Mouse (Mus musculus) heart, adult 18-20 months (tissue): ENCODE measurements at regions not wholly inside any gene's neighbourhood (a gene's known extent, or its start where the extent isn't known, plus 50 kb on each side); places are given as distances from the start of the nearest gene placed in this dataset.
A peak's percentile ranks its signal among the peaks of the same experiment; 100 is the strongest.

Experiments
- DNase-seq, 2 experiments: peaks; one replicate each; pipeline ENCODE4 v3.0.0; 2021 to 2022; ENCODE audit warnings: mixed read lengths in 1 of 2

DNA sequence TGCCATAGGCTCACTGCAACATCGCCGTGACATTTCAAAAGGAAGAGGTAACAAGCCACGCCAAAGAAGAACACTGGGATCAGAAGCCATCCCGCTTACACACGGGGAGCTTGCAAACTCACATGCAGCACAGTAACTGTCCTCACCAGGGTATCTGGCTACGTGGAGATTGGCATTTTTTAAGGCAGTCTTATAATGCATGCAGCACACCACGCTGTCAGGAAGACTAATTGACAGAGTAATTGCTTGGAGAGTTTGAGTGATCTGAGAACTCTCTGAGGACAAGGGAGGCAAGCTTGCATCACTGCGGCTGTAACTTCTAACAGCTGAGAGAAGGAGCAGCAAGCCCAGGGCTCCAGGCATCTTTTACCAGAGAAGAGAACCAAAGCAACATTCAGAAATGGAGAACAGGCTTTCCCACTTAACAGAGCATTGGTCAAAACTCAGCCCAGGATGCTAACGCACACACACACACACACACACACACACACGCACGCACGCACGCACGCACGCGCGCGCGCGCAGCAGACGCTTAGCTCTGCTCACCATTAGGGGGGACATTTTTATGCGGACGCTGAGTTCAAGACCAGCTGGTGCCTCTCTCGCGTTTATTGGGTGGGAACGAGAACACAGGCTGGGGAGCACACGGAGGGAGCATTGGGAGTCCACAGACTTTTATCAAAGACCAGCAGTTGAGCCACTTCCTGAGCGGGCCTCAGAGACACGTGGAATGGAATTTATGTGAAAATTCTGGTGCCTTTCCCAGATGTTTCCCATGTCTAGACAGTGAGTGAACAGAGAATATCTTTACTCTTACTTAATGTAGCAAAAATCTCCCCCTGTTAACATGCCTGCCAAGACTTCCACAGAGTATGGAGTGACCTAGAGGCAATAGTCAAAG, 66.6 kb downstream of the 1700129C05Rik start:
- DNase-seq = peak; percentile 7 to 11

DNA sequence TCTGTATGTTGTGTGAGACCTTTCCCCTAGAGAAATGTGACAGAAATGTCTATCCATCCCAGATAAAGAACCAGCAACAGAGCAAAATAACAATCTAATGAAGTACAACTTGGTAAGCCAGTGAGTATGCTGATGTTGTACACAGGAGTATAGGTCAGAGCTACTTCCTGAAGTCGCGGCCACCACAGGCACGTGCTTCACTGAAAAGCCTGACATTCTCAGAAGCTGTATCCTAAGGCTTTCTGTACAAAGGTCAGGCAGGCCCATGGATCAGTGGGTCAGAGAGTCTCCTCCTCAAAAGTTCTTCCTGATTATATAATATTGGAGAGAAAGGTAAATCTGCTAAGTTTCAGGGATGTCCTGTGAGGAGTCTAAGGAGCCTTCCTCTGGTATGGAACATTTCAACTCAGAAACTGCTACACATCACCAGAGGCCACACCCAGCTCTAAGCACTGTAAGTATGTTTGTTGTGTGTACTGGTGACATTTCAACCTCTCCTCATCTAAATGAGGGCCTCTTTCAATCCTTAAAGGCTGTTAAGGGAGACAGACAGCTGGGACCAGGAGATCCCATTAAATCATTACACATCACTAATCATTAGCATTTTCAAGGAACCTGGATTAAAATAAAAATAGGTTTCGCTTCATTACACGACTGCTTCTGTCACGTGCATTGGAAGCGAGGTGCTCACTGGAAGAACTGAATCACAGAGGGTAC, 70.2 kb downstream of the 1700129C05Rik start:
- no peak for DNase-seq

DNA sequence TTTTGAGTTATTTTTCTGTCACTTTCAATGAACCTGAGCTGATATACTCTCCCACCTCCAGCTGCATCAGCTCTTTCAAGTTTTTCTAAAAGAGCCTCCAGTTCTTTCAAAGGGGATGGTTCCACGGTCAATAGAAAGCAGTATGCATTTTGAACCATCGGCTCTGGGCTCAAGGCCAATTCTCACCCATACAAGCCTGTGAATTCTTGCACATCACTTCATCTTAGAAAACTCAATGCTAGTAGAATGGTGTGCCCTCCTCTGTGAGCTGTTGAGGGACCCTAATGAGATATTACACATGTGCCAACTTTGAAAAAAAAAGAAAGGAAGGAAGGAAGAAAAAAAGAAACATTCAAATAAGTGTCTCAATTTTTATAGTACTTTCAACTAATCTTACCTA, 72.6 kb downstream of the 1700129C05Rik start:
- no peak for DNase-seq

DNA sequence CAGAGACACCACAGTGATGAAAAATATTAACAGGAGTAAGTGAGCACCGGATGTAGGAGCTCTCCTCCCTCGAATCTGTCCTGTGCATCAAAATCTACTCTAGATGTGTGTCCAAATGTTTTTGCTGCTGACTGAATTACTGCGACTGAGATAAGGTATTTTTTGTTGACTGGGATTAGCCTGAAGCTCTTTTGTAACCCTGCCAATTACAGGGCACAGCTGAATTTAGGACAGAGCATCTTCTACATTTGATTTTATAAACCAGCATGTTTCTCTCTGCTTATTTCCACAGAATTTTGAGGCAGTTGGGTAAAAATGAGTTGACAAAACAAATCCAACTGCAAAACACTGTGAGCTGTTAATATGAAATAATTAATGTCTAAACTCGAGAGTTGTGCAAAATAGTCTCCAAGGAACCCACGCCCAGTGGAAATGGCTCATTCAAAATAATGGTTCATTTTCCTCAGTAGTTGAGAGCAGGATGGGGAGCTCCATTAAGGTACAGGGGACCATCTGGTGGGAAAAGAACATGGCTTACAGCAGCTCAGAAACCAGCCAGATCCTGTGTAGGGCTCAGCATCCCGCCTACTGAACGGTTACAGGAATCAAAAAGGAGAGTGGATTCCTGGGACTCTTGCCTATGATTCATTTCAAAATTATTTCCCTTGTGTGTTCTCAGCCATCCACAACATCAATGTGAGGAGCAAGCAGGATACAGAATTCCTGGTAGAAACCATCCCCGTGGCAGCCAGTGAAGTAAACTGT, 76.1 kb downstream of the 1700129C05Rik start:
- peak; percentile 19 to 21 for DNase-seq

DNA sequence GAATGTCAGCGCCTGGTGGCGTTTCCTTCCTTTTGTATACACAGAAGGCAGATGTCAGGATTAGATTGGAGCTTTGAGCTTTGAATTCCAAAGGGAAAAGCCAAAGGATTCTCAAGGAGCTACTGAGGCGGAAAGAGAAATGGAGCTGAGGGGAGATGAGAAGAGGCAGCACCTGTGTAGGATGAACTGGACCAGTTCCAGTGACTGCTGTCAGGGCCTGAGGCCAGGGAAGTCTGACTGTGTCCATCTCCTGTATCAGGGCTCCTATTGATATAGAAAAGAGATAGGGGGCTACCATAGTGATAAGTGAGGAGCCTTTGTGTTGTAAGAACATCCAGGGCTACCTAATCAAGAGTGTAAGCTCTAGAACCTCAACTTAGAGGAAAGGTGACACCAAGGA, 79.5 kb downstream of the 1700129C05Rik start:
- DNase-seq = no peak

DNA sequence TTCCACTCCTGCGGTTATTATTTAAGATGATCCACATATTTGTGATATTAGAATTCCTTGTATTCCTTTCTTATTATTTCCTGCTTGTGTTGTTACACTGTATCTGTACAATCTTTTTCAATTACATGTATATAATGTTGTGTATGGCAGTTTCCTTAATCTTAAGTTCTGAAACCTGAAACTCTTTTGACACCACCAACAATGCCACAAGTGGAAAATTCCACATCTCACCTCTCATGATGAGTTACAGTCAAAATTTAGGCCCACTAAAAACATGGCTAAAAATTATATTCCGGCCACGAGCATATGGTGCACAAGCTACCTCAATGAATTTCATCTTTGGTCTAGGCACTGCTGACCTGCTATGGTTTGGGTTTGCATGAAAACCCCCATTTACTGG, 85.9 kb downstream of the 1700129C05Rik start:
- no peak for DNase-seq

DNA sequence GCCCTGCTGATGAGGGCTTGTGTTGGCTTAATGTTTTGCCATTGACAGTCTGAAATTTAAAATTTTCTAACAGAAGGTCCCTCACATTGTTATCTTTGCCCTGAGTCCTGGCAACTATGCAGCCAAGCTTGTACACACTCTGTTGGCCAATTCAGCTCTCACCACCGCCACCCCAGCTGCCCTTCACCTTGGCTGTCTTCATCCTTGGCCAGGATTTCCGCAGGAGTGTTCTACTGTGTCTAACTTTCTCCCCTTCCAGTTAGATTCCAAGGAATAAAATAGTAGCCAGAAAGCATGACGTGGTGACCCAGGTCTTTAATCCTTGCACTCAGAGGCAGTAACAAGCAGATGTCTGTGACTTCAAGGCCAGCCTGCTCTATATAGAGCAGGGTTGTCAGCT, 87.4 kb downstream of the 1700129C05Rik start:
- DNase-seq = peak; percentile 7 to 13

DNA sequence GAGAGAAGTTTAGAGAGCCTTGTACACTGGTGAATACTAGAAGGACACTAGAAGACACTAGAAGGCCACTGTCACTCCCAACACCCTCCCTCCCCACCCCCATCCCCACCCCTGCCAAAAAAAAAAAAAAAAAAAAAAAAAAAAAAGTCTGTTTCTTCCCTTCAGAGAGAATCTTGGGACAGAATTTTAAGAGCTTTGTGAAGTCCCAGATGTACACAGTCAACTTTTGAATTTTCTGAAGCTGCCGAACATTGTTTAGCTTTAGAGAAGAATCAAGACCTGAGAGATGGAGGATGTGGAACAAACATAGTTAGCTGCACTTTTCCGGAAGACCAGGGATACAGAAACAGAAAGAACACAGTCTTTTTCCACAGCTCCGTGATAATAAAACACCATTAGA, 90.3 kb downstream of the 1700129C05Rik start:
- no peak for DNase-seq

DNA sequence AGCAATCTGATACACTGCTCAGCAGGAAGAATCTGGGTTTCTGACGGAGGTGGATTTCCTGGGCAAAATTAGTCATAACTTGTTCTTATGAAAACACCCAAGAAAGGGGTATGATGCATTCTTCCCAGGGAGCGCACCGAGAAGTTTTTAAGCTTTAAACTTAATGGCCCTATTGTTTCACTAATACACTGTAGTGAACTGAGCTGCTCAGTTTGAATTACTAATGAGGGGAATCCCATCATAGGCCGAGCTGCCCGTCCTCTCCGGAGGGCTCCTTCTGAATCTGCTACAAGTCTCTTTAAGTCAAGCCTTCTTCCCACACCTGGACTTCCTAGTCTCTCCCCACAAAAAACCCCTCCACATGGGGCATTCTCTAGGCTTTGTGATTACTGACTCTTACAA, 91.2 kb downstream of the 1700129C05Rik start:
- DNase-seq = no peak

DNA sequence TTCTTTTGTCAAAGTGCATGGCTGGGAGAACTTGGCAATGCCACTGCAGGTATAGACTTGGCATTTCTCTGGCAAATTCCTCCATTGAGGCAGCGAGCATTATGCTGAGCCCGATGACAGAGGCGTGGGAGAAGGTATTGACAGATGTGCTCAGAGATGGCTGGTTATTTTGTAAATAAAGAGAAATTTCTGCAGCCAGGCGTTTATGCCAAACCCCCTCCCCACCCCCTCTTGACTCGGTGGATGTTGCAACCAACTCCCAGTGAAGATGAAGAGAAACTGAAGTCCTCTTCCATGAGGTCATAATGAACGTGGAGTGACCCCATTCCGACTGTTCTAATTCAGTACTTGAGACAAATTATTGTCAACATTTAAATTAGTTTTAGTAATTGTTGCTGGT, 97.0 kb downstream of the 1700129C05Rik start:
- peak; percentile 45 to 48 for DNase-seq

DNA sequence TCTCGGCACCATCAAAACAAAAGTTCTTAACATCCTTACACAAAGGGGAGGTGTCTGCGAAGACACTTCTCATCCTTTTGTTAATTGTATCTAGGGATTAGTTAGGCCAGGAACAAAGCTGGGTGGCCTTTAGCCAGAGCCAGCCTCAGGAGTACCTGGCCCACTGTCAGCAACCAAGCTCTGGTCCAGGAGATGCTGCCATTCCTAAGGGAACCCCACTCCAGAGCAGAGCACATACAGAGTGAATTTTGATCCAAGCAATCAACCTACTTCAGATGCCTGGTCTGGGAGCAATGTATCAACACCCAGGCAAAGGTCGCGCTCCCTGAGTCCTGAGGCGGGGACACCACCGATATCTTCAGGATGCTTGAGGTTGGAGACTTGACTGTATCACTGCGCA, 97.5 kb downstream of the 1700129C05Rik start:
- peak; percentile 21 to 27 for DNase-seq

DNA sequence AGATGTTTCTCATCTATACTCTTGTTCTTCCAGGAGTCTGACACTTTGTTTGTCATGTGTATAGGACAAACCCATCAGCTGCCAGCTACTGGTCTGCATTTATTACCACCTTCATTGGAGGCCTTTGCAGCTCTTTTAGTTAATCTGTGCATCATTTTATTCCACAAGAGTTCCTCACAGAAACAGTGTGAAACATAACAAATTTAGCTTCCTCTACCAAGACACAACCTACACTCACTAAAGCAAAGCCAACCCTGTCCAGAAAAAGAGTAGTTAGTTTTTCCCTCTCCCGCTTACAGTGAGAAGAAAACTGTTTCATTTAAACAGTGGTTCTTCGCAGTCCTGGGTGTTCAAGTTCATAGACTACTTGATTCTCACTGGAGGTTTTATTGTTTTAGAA, 100.5 kb downstream of the 1700129C05Rik start:
- DNase-seq = no peak

DNA sequence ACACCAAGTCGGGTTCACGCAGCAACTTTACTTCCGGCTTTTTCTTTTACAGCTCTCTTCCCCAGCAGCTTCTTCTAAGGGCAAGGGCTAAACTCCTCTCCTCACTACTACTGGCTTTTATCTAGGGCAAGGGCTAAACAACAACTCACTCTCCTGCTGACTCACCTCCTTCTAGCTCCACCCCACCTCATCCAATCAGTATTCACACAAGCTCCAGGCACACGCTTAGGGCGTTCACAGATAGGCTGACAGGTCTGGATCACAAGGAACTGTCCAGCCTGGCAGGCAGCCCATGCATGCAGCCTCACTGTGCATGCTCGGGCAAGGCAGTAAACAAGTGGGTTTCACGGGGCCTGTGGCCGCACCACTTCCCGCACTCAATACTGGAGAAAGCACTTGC, 116.9 kb downstream of the 1700129C05Rik start:
- DNase-seq = peak; percentile 15 to 40

DNA sequence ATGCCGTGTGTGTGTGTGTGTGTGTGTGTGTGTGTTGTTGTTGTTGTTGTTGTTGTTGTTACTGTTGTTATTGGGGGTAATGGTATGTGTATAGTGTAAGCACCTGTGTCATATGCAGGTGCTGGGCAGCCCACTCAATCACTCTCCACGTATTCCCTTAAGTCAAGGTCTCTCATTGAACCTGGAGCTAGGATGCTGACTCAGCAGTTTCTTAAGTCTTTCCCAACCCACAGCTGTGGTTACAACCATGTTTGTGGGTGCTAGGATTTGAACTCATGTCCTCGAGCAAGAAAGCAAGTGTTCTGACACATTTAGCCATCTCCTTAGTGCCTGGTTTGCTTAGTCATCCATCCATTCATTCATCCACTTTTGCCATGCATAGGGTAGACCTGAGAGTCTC, 133.2 kb downstream of the 1700129C05Rik start:
- no peak for DNase-seq

DNA sequence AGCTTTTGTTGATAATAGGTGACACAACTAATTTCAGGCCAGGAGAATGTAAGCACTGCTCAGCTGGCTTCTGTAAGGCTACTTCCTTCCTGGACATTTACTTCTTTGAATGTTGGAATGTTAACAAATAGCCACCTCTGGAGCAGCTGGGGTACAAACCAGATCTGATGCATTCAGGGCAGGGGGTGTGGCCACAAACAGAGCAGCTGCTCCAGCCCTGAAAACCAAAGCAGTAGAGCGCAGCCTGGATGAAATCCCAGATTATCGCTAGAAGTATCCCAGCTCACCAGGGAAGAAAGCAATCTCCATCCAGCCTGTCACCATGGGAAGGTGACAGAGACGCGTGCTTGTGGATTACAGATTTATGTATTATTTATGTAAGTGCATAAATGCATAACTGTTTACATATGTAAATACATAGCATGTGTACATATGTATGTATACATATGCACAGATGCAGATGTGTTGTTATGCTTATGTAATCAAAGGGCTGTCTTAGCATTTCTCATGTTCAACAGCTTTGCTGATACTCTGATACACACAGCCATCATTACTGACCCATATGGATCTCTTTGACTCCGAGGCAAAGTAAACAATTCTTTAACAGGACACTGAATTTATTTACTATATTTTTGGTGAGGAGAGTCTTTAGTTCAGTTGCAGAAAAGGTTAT, 143.5 kb downstream of the 1700129C05Rik start:
- peak; percentile 2 to 5 for DNase-seq

DNA sequence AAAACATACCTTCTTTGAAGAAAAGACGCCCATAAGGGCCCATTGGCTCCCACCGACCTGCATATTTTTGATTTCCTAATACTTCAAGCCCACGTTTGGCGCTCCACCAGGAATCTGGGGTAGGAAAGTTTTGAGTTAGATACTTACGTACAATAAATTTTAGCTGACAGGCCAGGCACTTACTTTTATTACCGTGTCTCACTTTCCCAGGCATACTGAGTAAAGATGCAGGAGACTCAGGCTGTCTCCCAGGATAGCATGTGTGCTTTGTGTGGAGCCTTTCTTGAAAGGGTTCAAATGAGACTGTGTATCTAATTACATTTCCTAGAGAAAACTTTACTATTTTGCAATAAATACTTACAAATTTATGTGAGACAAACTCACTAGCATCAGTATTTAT, 147.7 kb downstream of the 1700129C05Rik start:
- DNase-seq = no peak

DNA sequence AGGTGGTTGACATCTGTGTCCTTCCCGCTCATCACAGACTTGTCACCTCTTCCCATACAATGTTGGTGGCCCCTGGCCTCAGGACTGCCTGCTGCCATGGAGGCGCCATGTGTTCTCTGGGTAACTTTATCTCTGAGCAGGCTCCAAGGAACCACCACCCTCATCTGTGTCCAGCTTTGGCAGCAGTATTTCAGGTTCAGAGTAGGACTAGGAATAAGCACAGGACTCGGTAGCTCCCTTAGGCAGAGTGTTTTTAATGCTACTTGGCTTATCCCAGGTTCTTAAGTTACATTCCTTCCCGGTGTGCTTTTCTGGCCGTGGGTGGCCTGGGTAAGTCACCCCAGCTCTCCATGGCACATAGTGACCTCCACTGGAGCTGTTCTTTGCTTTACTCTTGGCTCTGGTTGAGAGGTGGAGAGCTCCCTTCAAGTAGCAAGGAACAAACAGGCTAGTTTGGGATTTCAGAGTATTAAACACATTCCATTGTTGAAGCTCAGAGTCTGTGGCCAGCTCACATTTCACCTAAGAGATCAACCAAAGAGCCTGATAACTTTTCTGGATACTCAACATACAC, 153.0 kb downstream of the 1700129C05Rik start:
- DNase-seq = no peak

DNA sequence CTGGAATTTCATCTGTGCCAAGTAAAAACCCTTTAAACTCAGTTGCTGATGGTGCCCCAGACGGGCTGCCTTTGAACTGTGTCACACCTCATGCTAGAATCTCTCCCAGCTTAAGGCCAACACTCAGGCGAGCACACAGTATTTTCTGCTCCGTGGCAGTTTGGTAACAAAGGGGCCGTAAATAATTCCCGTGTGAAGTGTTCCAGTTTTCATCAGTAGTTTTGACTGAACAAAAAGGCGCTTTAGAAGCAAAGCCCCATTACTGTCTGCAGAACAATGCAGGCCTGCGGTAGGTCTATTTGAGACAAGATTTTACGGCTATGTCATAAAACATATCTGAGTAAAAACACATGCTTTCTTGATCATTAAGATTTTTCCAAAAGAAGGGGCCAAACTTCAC, 155.0 kb downstream of the 1700129C05Rik start:
- DNase-seq = no peak

DNA sequence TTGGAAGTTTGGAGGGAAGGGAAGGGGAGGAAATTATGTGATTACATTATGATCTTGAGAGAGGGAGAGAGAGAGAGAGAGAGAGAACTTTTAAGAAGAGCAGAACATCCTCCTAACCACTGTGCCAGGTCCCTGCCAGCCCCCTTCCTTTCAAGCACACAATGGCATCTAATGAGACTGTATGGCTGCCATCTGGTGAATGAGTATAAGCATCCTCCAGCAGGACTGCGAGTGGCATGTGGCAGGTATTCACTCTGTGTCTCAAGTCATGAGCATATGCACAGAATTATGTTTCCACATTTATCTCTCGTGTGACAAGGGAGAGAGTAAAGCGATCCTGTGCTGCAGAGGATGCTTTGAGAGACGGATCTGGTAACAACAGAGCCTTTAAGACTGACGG, 156.9 kb downstream of the 1700129C05Rik start:
- no peak for DNase-seq

DNA sequence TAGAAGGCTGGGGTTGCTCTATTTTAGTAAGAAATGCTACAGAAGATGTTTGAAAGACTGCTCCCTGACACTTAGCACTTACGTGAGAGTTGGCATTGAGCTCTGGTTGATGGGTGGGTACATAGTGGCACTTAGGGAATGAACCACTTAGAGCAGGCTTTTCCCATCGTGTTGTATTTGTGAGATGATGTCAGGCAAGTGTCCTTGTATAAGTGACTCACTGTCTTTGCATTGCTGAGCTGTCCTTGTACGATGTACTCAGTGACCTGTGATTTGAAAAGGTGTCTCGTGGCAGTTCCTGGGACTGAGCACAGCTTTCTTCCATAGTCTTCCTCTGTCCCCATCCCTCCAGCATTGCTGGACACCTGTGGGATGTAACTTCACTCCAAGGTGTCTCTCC, 165.9 kb downstream of the 1700129C05Rik start:
- no peak for DNase-seq

DNA sequence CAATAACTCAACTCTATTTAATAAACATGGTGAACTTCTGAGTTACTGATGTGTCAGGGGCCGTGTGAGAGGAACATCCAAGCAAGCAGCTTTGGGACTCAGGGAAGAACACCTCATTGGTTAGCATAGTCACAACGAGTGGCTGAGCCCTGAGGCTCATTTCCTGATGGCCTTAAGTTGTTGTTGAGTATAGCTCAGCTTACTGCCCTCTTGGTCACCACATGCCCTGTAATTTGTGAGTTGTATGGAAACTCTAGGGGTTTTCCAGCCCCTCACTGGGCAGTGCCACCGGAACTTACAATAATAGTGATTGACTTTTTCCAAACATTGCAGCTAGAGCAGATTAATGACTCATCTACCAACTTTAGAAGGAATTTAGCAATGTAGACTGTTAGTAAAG, 173.4 kb downstream of the 1700129C05Rik start:
- no peak for DNase-seq

DNA sequence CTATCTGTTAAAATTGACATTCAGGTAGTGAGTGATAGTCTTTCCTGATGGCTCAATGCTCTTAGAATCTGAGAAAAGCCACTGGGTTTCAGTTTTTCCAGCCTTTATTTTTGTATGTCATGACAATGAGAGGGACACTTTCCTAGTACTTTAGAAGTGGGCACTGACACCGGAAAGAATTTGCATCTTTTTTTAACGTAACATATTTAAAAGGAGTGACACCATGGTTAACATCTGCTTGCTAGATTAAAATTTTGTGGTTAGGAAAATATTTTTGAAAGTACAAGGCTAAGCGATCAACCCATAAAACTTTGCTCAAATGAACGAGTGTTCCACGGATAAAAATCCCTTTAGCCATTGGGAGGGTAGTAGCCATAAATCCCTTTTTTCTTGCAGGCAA, 174.7 kb downstream of the 1700129C05Rik start:
- DNase-seq = no peak
